Mouse (Mus musculus): Measurements from ENCODE around the gene Wdr93.

- no peak for TF ChIP-seq HCFC1 (IDR thresholded peaks at IDR 0.05; ENCODE audit: borderline replicate concordance, insufficient read depth, low read length)
- no peak for TF ChIP-seq CHD2 (IDR thresholded peaks at IDR 0.05; ENCODE audit: low read depth, low read length)
- no peak for TF ChIP-seq ZC3H11A (IDR thresholded peaks at IDR 0.05; ENCODE audit: borderline replicate concordance, low read depth, low read length)
- no peak for TF ChIP-seq MAFK (IDR thresholded peaks at IDR 0.05; ENCODE audit: insufficient read depth, low read depth, low read length)
These were observed 695 bp upstream of the Wdr93 start for GRCm38 (mm10) chr7:79742277-79742658.

Data from ES-E14 (cell line).